Mouse (Mus musculus) embryonic facial prominence, embryonic 14.5 days (tissue): Measurements from ENCODE around the gene Dctn2. TPM values are rescaled to one million over a fixed set of nuclear protein-coding genes. Genes with fewer than 3 reads are reported as not detected.

Source experiments
- ATAC-seq: fragments of 200-750 bp; cut with Nextera tagmentation; 2 replicates; pipeline ENCODE4 v1.8.0; 2017; ENCODE audit warnings: low read depth, moderate number of reproducible peaks, moderate TSS enrichment
- DNase-seq: peaks from one replicate; pipeline ENCODE4 v3.0.0-alpha.2; 2015; ENCODE audit warnings: low spot score
- H3K27ac ChIP-seq: fragments of 300-500 bp; sonication (generic); replicated peaks from 2 replicates; pipeline ENCODE4 v1.5.1; 2014; ENCODE audit warnings: low read depth, mild to moderate bottlenecking, low read length, moderate library complexity
- H3K27me3 ChIP-seq: fragments of 300-500 bp; sonication (generic); replicated peaks from 2 replicates; pipeline ENCODE4 v1.6.1; 2014; ENCODE audit warnings: low read length; ENCODE audit not compliant: control insufficient read depth, insufficient read depth
- H3K36me3 ChIP-seq: fragments of 300-500 bp; sonication (generic); 2 replicates; pipeline ENCODE4 v1.6.1; 2014; ENCODE audit warnings: low read length, mixed read lengths; ENCODE audit not compliant: control insufficient read depth, insufficient read depth
- H3K4me1 ChIP-seq: fragments of 300-500 bp; sonication (generic); 2 replicates; pipeline ENCODE4 v1.6.1; 2014; ENCODE audit warnings: antibody characterized with exemption, low read length; ENCODE audit not compliant: control insufficient read depth, insufficient read depth
- H3K4me2 ChIP-seq: fragments of 300-500 bp; sonication (generic); 2 replicates; pipeline ENCODE4 v1.6.1; 2014; ENCODE audit warnings: low read depth, mild to moderate bottlenecking, low read length, moderate library complexity, mixed read lengths
- H3K4me3 ChIP-seq: fragments of 300-500 bp; sonication (generic); 2 replicates; pipeline ENCODE4 v1.5.1; 2014; ENCODE audit warnings: low read depth, mild to moderate bottlenecking, low read length
- H3K9ac ChIP-seq: fragments of 300-500 bp; sonication (generic); 2 replicates; pipeline ENCODE4 v1.6.1; 2014; ENCODE audit warnings: low read depth, mild to moderate bottlenecking, low read length, moderate library complexity, mixed read lengths
- H3K9me3 ChIP-seq: fragments of 300-500 bp; sonication (generic); 2 replicates; pipeline ENCODE4 v1.6.1; 2016; ENCODE audit warnings: low read length; ENCODE audit not compliant: control insufficient read depth
- WGBS: fragments of 180-500 bp; shearing (Covaris S2); extraction: QIAGEN DNeasy Blood & Tissue Kit; methylation state at CpG from one replicate; pipeline ENCODE4 v1.1.7; 2014; 5-methylcytosine and 5-hydroxymethylcytosine counted together
- polyA plus RNA-seq: library from polyadenylated mRNA; unstranded; fragments of >200 nt; fragmentation: Nextera tagmentation; extraction: Ambion mirVana; gene quantifications from 2 replicates; pipeline ENCODE4 v1.2.1, GENCODE M21; 2014

Dctn2 gene
- polyA plus RNA-seq, 1 experiment from 2014 or later: 166 TPM

- ATAC-seq (no peak), DNase-seq (no peak)
- Histone ChIP-seq H3K9me3 (no peaks in the 10 kb centered on the region), H3K9ac (no peak overlapping the region), H3K4me2 (no peak overlapping the region), H3K27ac (no peak overlapping the region), H3K4me3 (no peak overlapping the region), H3K4me1 (0 out of 2 replicates have a peak, but pooled peaks cover 9% of the 10 kb centered on the region), H3K27me3 (peaks cover 39% of the 10 kb centered on the region), H3K36me3 (no peaks in the 10 kb centered on the region)
- 55% methylated on average over 13 of the region's 13 CpGs for WGBS
Measured at GRCm38 (mm10) chr10:127322178-127322577, 56.0 kb downstream of the Dctn2 start.

GRCm38 (mm10) chr10:127322669-127323068 lies 56.5 kb downstream of the Dctn2 start:
- WGBS: 72% methylated on average over 4 of the region's 4 CpGs
- H3K27me3 ChIP-seq: peaks cover 44% of the 10 kb centered on the region
- no peak overlapping the region for H3K4me2 ChIP-seq
- H3K4me3 ChIP-seq: no peak overlapping the region
- H3K4me1 ChIP-seq: 0 out of 2 replicates have a peak, but pooled peaks cover 9% of the 10 kb centered on the region
- H3K9me3 ChIP-seq: no peaks in the 10 kb centered on the region
- H3K9ac ChIP-seq: no peak overlapping the region
- no peak overlapping the region for H3K27ac ChIP-seq
- ATAC-seq (no peak), DNase-seq (no peak)
- no peaks in the 10 kb centered on the region for H3K36me3 ChIP-seq

GRCm38 (mm10) chr10:127323131-127323855 lies 57.1 kb downstream of the Dctn2 start:
- DNase-seq (no peak), ATAC-seq (no peak)
- no peak overlapping the region for H3K9ac ChIP-seq
- 76% methylated on average over 17 of the region's 17 CpGs for WGBS
- H3K27me3 ChIP-seq: peaks cover 51% of the 10 kb centered on the region
- H3K4me1 ChIP-seq: 0 out of 2 replicates have a peak, but pooled peaks cover 9% of the 10 kb centered on the region
- no peaks in the 10 kb centered on the region for H3K36me3 ChIP-seq
- no peak overlapping the region for H3K4me3 ChIP-seq
- H3K9me3 ChIP-seq: no peaks in the 10 kb centered on the region
- H3K4me2 ChIP-seq: no peak overlapping the region
- no peak overlapping the region for H3K27ac ChIP-seq

GRCm38 (mm10) chr10:127324495-127324894 lies 58.3 kb downstream of the Dctn2 start:
- H3K27me3 ChIP-seq: peaks cover 58% of the 10 kb centered on the region
- ATAC-seq: no peak

GRCm38 (mm10) chr10:127325454-127326016 lies 59.4 kb downstream of the Dctn2 start:
- DNase-seq (no peak), ATAC-seq (no peak)
- Histone ChIP-seq H3K9me3 (no peaks in the 10 kb centered on the region), H3K27ac (no peak overlapping the region), H3K27me3 (peaks cover 58% of the 10 kb centered on the region), H3K4me1 (0 out of 2 replicates have a peak, but pooled peaks cover 9% of the 10 kb centered on the region), H3K36me3 (0 out of 2 replicates have a peak, but pooled peaks cover under 1% of the 10 kb centered on the region), H3K4me2 (peak overlapping the region; percentile 61), H3K4me3 (peak overlapping the region; percentile 39), H3K9ac (peak overlapping the region; percentile 43; the same call in 1 of the 2 replicates)
- WGBS: 30% methylated on average over 14 of the region's 14 CpGs

More at GRCm38 (mm10) chr10:127324495-127324894, 58.3 kb downstream of the Dctn2 start:
- DNase-seq: peak; percentile 76
- H3K4me3 ChIP-seq: no peak overlapping the region
- 8% methylated on average over 7 of the region's 7 CpGs for WGBS
- H3K9me3 ChIP-seq: no peaks in the 10 kb centered on the region
- H3K9ac ChIP-seq: no peak overlapping the region
- no peak overlapping the region for H3K4me2 ChIP-seq
- H3K27ac ChIP-seq: no peak overlapping the region
- H3K4me1 ChIP-seq: 0 out of 2 replicates have a peak, but pooled peaks cover 9% of the 10 kb centered on the region
- no peaks in the 10 kb centered on the region for H3K36me3 ChIP-seq

- Histone ChIP-seq H3K4me3 (peak overlapping the region; percentile 39), H3K36me3 (peaks cover 7% of the 10 kb centered on the region; the same call in 1 of the 2 replicates), H3K4me2 (peak overlapping the region; percentile 61), H3K4me1 (0 out of 2 replicates have a peak, but pooled peaks cover 9% of the 10 kb centered on the region), H3K27ac (no peak overlapping the region), H3K27me3 (peaks cover 58% of the 10 kb centered on the region), H3K9me3 (no peaks in the 10 kb centered on the region), H3K9ac (peak overlapping the region; percentile 43)
- no peak for DNase-seq
- ATAC-seq: peak; percentile 32
- WGBS: 3% methylated on average over 38 of the region's 54 CpGs
Measured at GRCm38 (mm10) chr10:127326017-127326801, 60.0 kb downstream of the Dctn2 start.

- Histone ChIP-seq H3K36me3 (peaks cover 12% of the 10 kb centered on the region), H3K4me3 (peak overlapping the region; percentile 39), H3K9ac (peak overlapping the region; percentile 43), H3K27me3 (peaks cover 58% of the 10 kb centered on the region), H3K4me1 (0 out of 2 replicates have a peak, but pooled peaks cover 9% of the 10 kb centered on the region), H3K4me2 (peak overlapping the region; percentile 61), H3K9me3 (no peaks in the 10 kb centered on the region), H3K27ac (no peak overlapping the region)
- DNase-seq (no peak), ATAC-seq (no peak)
- WGBS: 10% methylated on average over 29 of the region's 29 CpGs
Measured at GRCm38 (mm10) chr10:127326828-127327227, 60.7 kb downstream of the Dctn2 start.

GRCm38 (mm10) chr10:127327461-127328145 lies 61.4 kb downstream of the Dctn2 start:
- no peak for ATAC-seq

More at GRCm38 (mm10) chr10:127327461-127328145, 61.4 kb downstream of the Dctn2 start:
- no peak overlapping the region for H3K9ac ChIP-seq
- no peaks in the 10 kb centered on the region for H3K9me3 ChIP-seq
- no peak for DNase-seq
- peaks cover 58% of the 10 kb centered on the region for H3K27me3 ChIP-seq
- WGBS: 56% methylated on average over 18 of the region's 18 CpGs
- H3K27ac ChIP-seq: no peak overlapping the region
- H3K36me3 ChIP-seq: peaks cover 20% of the 10 kb centered on the region
- H3K4me1 ChIP-seq: 0 out of 2 replicates have a peak, but pooled peaks cover 9% of the 10 kb centered on the region
- H3K4me2 ChIP-seq: no peak overlapping the region
- no peak overlapping the region for H3K4me3 ChIP-seq
